Mouse (Mus musculus) urinary bladder, adult 2 months (tissue): ENCODE data around the gene Adnp. TPM values are rescaled to one million over a fixed set of nuclear protein-coding genes. Genes with fewer than 3 reads are reported as not detected.
A peak's percentile ranks its signal among the peaks of the same experiment; 100 is the strongest.
"Not testable (repeated sequence)": the region's sequence is repeated elsewhere in the genome, so short reads cannot be mapped to it uniquely, and the experiment has no call there.

Source experiments
- DNase-seq: peaks from one replicate; pipeline ENCODE4 v3.0.0; 2022; ENCODE audit warnings: low spot score
- polyA plus RNA-seq: library from polyadenylated mRNA; depleted of rRNA; stranded (reverse); fragments of >200 nt; gene quantifications from 2 replicates; pipeline ENCODE4 v1.2.3, GENCODE M21; 2012

Gene Adnp
- polyA plus RNA-seq, 1 experiment = 22.3 TPM

DNA sequence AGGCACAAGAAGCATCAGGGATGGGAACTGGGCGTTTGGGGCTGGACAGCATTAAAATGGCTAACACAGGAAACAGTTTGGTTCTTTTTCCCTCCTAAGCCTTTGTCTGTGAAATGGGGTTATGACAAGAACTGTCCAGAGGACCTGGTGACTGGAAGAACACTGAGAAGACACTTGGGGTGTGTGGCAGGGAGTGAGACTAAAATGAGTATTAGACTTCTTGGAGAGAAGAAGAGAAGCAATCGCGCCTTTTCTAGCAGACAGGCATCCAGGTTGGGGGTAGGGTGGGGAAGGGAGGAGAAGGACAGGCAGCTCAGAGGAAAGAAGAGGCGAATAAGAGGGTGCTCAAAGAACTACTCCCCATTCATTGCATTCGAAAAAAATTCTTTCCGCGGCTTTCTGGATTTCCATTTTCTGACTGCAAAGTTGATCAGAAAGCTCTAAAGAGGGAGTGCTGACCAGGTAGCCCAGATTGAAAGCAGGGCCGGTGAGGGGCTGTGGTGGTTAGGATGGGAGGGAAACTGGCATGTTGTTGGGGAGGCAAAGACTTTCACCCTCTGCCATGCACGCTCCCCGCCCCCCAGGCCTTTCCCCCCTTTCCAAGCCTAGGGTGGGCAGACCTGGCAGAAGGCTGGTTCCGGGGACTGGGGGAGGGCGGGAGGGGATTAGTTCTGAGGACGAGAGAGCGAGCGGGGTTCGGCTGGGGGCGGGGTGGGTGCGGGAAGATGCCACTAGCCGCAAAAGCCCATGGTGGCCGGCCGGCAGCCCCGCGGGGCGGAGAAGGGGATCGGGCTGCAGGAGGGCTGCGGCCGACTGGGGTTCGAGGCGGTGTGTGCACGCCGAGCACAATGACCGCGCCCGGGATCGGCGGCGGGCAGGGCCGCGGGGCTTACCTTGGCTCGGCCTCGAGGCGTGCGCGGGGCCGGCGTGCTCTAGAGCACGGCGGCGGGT is 956 bp downstream of the Adnp start:
- no peak for DNase-seq

DNA sequence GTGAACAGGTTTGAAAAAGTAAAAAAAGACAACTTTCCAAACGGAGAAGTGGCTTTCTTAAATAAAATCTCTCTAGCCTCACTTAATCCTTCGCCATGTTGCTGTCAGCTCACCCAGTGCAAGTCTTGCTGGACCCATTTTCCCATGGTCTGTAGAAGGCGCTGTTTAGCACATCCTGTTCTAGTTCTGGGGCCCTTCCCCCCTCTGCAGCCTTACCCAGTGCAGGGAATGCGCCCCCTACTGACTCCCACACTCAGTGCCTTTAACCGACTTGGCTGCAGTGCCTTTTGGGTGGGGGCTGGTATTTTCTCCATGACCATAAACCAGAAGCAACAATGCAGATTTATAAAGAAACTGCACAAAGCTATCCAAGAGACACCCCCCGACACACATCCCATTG is 1.6 kb downstream of the Adnp start:
- DNase-seq = peak; percentile 54

DNA sequence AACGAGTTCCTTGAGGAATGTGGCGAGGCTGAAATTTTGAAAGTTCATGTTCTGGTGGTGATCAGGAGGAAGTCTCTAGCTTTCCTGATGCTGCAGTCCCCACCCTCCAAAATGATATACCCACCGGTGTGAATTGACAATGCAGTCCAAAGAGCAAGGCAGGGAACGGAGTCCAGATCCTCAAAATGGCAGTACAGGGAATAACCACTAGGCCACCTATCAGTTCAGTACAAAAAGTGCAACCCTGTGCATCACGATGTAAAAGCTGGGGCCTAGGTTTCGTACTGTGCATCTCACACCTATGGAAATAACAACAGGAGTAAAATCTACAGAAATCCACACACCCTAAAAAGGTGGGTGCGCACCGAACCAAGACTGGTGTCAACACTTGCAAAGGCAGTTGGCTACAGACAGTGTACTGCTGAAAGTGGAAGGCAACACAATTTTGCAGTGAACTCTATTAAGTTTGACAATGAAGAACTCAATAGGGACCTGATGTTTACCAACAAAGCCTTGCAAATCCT is 2.4 kb downstream of the Adnp start:
- DNase-seq = no peak

DNA sequence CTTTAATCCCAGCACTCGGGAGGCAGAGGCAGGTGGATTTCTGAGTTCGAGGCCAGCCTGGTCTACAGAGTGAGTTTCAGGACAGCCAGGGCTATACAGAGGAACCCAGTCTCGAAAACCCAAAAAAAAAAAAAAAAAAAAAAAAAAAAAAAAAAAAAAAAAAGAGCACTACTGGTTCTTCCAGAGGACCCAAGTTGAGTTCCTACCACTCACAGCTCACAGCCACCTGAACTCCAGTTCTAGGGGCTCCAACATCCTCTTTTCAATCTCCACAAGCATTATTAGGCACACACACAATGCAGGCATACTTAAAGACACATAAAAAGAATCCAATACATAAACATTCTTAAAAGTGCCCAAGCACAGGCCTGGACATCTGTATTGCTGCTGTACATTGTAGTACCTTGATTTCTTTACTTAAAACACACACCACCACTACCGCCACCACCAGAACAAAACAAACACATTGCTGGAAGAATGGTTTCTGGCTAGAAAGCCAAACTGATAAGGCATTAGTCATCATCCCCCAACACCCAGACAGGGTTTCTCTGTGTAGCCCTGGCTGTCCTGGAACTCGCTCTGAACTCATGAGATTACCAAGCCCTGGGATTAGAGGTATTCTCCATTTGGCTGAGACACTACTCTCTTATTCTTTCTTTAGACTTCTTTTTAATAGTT is 6.8 kb downstream of the Adnp start:
- DNase-seq = no peak

DNA sequence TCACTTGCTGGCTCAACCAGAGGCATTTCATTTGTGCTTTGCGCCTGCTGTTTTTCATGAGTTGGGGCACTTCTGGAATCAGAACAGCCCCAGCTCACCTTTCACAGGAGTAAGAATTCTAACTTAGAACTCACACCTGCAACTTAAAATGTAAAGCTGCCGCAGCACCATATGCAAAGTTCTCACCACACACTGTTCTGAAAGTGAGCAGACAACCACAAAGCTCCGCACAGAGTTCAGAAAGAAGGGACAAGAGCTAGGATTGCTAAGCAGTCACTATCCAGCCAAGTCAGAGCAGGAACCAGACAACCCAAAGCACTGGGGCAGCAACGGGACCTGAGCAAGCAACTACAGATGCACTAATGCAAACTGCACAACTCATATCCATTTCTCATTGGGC is 7.4 kb downstream of the Adnp start:
- no peak for DNase-seq

DNA sequence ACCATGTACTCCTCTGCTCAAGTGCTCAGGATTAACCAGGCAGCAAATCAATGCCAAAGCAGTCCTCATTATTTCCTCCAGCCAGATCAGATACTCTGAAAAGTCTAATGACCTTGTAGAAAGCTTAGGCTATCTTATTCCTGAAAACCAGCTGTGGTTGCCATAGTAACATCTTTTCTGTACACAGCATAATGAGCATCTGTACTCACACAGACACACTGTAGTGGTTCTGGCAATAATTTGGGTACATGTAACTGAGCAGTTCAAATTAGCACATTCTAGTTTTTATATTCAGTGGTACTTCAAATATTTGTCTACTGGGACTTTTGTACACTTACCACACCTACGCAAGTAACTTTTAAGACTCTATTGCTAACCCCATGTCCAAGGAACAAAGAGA is 8.5 kb downstream of the Adnp start:
- no peak for DNase-seq

DNA sequence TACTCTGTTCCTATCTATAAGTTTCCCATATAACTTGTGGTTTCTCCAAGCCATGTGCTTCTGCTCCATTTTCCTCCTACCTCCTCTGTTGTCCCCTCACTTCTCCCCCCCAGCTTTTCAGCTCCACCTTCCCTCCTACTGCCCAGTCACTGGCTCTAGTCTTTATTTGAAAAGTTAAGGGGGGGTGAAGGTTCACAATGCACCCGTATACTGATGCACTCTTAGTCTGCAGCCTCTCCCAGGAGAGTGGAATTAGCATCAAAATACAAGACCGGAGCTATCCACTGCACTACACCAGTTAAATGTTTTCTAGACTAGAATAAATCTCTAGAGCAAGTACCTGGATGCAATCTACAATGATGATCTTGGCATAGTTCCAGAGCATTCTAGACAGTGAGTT is 11.2 kb downstream of the Adnp start:
- DNase-seq = no peak

DNA sequence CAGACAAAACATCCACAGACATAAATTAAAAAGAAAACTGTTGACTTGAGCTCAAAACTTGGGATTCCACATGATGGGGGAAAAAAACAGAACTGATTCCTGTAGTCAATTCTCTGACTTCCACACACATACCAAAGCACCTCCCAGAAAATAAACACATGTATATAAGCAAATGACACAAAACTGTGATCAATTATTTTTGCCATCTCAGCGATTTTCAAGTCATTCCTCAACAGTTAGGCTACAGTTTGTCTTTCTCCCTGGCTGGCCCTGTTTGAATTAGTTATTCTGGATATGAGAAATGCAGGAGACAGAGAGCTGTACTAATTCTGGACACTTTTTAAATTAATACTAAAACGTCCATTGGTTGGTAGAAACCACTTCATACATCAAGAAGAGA is 13.2 kb downstream of the Adnp start:
- DNase-seq = no peak

DNA sequence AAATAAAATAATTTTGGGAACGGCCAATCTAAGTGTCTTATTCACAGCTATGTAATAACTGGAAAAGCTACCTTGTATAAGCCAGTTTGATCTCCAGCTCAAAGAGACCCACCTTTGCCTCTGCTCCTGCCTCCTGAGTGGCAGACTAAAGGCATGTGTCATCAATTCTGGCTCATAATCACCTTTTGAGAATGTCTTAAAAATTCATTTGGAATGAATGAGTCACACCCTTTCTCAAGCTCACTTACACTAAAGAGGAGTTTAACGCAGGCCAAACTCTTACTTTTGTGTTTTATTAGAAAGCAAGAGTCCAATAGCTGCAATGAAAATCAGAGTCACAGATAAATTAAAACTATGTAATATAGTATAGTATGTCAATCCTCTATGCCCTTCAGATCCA is 15.1 kb downstream of the Adnp start:
- DNase-seq = no peak

DNA sequence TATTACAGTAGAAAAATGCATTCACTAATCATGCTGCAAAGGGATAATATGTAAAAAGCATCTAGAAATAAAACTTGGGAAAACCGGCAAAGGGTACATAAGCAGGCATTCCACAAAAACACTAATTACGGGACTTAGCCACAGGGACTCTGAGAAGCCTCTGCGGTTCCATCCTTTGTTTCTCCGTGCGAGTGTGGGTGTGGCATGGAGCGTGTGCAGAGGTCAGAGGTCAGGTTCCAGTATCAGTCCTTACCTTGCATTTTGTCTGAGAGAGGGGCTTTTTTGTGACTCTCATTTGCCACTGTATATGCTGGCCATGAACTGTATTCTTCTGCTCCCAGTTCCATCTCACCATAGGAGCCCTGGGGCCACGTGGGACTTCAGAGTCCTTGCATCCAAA is 31.0 kb downstream of the Adnp start:
- DNase-seq = no peak

DNA sequence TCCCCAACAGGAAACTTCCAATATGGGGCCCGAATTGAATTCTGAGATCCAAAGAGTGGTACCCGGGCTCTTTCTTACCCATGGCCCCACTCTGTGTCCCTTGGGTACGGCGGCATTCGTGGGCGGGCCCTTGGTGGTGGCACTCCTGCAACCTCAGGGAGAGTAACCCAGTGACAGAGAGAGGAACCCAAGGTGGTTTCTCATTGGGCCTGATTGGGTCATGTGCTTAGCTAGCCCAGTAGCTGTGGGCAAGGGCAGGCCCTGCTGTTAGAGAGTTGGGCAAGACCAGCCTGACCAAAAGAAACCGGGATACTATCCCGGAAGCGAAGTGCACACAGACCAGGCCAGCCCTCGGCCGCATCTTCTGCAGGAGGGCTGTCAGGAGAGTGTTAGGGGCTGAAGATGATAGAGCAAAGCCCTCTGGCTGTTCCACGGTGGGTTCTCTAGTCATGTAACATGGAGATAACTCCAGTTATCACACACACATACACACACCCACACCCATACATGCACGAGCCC is 36.7 kb downstream of the Adnp start:
- DNase-seq = no peak

DNA sequence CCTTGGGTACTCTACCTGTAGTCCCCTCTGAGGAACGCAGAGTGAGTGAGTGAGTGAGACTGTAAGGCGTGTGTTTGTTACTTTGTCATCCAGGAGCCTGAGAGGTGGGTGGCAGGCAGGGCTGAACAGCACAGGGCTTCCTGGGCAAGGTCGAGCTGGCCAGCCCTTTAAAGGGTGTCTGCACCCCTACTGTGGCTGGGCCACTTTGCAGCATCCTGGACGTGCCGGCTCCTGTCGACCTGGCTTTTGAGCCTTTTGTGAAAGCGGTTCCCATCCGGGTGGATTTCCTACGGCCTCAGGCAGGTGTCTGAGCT is 37.2 kb downstream of the Adnp start:
- no peak for DNase-seq

DNA sequence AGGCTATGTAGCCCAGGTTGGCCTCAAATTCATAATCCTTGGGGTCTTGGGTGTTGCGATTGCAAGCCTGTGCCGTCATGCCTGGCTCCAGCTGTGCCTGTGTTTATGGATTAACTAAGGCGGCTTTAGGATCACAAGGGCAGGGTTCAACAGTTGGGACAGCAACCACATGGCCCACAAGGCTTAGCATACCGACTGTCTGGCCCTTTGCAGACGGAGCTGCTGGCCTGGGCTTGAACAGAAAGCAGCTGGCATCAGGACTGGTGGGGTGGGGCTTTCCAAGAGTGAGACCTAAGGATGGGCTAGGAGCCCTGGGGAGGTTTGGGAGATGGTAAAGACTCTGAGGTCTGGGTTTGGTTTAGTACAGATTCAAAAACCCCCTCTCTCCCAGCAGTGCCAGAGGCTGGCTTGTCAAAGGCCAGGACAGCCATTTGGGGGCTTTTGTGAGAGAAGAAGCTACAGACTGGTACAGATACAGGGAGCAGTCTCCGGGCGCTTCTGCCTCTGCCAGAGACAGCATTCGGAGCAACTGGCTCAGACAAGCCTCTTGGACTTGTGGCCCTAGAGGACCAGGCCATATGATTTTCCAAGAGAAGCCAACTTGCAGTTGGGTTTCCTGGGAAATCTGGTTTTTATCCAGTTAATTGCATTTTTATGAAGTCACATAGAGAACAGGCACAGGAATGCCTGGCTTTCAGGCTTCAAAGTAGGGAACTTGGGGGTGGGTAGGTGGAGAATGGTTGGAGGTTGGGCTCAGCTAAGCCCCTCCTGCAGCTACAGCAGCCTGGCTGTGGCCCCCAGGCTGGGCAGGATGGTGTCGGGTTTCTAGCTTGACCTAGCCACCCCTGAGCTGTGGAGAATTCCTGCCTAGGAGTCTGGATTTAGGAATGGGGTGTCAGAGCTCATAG is 37.8 kb downstream of the Adnp start:
- DNase-seq = no peak

DNA sequence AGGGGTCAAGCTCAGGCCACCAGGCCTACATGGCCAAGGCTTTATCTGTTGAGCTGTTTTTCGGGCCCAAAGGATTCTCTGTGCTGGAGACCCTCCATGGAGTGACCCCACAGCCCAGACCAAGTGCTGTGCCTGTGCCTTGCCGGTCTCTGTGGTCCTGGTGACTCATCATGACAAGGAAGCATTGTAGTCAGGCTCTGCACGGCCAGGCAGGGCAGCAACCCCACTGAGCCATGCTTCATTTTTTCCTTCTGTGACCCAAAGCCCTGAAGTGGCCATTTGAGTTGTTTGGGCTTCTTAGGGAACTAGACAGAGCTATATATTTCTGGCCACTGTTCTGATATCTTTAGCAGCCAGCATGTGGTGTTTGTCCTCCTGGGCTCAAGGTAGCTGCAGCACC is 39.1 kb downstream of the Adnp start:
- no peak for DNase-seq

DNA sequence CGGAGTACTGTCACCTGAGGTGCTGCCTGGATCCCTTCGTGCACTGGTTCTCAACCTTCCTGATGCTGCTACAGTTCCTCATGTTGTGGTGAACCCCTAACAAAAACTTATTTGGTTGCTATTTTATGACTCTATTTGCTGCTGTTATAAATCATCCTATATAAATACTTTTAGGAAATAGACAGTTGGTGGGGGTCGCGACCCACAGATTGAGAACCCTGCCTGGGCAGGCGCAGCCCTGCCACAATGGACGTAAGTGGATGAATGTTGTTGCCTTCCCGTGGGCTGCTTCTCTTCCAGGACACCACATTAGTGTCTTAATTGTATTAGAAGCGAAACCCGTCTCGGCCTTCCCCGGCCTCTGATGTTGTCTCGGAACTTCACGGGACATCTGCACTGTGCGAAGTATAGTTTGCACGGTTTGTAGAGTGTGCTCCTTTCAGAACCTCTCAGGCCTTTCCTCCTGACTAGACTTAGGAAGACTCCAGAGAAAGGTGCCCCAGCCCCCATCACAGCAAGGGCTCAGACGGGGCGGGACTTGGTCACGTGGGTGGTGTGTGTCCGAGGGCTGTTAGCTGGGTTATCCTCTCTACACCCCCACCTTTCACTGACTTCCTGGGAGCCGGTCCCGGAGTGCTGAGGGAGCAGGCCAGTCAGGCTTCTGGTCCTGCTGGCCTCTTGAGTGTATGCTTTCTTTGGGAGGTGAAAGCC is 40.0 kb downstream of the Adnp start:
- no peak for DNase-seq

DNA sequence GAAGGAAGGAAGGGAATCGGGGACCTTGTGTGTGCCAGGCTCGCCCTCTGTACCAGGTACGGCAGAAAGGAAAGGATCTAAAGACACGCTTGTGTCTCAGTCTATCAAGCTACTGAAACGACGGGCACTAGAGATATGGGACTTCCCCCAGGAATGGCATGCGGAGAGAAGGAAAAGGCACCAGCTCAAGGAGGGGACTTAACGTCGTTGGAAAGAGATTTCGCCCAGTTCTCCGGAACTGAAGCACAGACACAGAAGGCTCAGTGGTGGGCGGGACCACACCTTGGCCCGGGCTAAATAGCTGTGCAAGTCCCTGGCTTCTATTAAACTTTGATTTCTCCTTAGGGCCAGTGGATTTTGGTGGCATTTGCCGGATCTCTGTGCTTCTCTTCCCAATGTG is 44.9 kb downstream of the Adnp start:
- no peak for DNase-seq

DNA sequence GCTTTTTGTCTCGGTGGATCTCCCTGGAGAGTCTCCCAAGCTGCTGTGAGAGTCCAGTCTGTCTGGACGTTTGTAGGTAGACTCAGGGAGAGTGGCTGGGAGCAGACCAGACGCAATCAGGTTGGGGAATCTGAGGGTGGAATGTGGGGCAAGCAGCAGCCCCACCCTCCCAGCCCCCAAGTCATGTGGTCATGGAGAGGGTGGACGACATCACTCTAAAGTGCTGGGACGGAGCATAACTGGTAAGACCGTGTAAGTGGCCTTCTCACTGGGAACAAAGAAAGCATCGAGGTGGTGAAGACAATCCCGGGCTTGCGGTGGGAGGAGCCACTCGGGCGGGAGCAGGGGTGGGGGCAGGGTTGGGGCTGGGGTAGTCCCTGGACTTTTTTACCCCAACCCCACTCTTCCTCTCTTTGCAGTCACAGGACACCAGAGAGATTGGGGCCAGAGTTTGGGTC is 45.4 kb downstream of the Adnp start:
- no peak for DNase-seq

DNA sequence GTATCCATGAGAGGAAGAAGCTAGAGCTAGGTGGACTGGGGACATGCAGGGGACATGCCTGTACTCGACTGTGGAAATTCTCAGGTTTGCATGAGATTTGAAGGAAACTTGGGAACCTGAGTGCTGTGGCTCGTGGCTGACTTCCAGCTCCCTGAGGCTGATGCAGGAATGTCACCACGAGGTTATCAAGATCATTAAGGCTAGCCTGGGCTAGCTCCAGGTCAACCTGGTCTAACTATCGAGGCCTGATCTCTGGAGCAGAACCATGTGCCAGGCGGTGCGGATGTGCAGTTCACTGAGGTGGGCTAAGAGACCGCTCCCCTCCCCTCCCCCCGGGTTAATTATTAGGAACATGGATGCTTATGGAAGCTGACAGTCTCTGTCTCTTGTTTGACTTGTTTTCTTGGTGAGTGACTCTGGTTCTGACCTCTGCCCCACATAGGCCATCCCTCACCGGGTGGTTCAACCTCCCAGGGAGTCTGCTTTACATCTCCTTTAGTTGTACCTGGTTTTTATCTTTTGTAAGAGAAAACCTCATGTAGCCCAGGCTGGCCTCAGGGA is 46.5 kb downstream of the Adnp start:
- no peak for DNase-seq

DNA sequence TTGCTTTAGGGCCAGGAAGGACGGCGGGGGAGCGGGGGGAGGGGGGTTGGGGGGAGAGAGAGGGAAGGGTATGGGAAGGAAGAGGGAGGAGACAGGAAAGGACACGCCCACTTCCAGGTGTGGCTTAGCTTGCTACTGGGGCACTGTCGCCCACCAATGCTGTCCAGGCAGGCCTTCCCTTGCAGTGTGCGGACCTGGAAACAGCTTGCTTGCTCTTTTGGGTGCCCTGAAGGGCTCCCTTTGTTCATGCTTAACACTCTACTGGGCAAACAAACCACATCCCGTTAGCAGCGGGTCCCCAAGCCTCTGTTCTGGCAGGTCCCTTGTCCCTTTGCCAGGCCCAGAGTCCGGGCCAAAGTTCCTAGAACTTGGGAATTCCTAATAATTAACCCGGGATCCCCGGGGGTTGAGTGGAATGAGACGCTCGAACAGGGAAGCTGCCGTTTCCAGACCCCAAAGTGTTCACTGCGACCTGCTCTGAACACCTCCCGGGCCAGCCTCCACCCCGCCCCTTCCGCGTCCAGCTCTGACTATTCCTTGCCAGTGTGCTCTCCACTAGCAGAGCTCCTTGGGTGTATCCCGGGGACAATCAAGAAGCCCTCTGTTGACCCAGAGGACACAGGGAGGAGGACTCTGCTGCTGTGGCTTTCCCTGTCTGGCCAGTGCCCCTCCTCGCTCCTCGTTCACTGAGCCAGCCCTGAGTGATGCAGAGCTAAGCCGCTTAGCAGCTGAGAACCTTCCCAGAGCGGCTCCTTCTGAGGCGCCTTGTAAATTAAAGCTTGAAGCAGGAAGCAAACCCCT is 47.8 kb downstream of the Adnp start:
- DNase-seq = no peak

DNA sequence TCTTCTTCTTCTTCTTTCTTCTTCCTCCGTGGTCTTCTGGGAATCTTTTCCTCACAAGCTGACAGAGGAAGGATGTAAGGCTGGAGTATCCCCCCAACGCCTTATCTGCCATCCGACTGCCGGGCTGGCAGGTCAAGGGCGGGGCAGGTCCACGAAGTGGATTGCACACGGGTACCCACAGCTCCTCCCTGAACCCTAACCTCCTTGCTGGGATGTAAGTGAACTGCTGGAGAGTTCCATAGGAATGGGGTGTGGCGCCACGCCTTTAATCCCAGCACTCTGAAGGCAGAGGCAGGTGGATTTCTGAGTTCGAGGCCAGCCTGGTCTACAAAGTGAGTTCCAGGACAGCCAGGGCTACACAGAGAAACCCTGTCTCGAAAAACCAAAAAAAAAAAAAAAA is 48.9 kb downstream of the Adnp start:
- not testable (repeated sequence) for DNase-seq
